Mouse (Mus musculus) erythroblast, embryonic 14.5 days (primary cell): ENCODE results near the gene Lrrc32.

Experiments used
- GATA1 ChIP-seq: IDR thresholded peaks from 2 replicates; pipeline ENCODE4 v1.6.1; 2012; ENCODE audit warnings: low read length, inconsistent platforms, mixed read lengths
- TAL1 ChIP-seq: IDR thresholded peaks from 3 replicates; pipeline ENCODE4 v1.6.1; 2012; ENCODE audit warnings: low read length, inconsistent platforms, mixed read lengths

- TF ChIP-seq TAL1: no peak
- no peak for TF ChIP-seq GATA1
Measured at GRCm38 (mm10) chr7:98503951-98504647, 15.0 kb downstream of the Lrrc32 start.
